Mouse (Mus musculus) ES-Bruce4 (cell line): ENCODE data around the gene Tbcd.

Experiments used
- CTCF ChIP-seq: IDR thresholded peaks from one replicate; pipeline ENCODE4 v1.8.1; 2011; ENCODE audit warnings: low read depth, low read length
- EP300 ChIP-seq: IDR thresholded peaks from 2 replicates; pipeline ENCODE4 v1.6.1; 2011; ENCODE audit warnings: low read depth, low read length; ENCODE audit not compliant: insufficient read depth
- POLR2A ChIP-seq: IDR thresholded peaks from one replicate; pipeline ENCODE4 v1.8.1; 2011; ENCODE audit warnings: low read length; ENCODE audit not compliant: insufficient read depth

GRCm38 (mm10) chr11:121490651-121491050 is 38.9 kb downstream of the Tbcd start:
- TF ChIP-seq CTCF = no peak
- no peak for TF ChIP-seq POLR2A
- TF ChIP-seq EP300 = no peak
